Mouse (Mus musculus) ES-Bruce4 (cell line): ENCODE measurements around the gene Lrp8.

Experiments used
- CTCF ChIP-seq: IDR thresholded peaks from one replicate; pipeline ENCODE4 v1.8.1; 2011; ENCODE audit warnings: low read depth, low read length
- EP300 ChIP-seq: IDR thresholded peaks from 2 replicates; pipeline ENCODE4 v1.6.1; 2011; ENCODE audit warnings: low read depth, low read length; ENCODE audit not compliant: insufficient read depth

GRCm38 (mm10) chr4:107783541-107783940 is 18.5 kb upstream of the Lrp8 start:
- TF ChIP-seq CTCF: no peak
- TF ChIP-seq EP300: no peak
